Mouse (Mus musculus) cortical plate, adult 2 months (tissue): ENCODE results near the gene Arl16. TPM values are rescaled to one million over a fixed set of nuclear protein-coding genes. Genes with fewer than 3 reads are reported as not detected.
A peak's percentile ranks its signal among the peaks of the same experiment; 100 is the strongest.

Experiments
- H3K27ac ChIP-seq: fragments of 200-500 bp; 2 replicates; pipeline ENCODE4 v1.5.1; 2012; ENCODE audit warnings: low read length, control low read depth, inconsistent platforms; ENCODE audit not compliant: insufficient read depth
- H3K4me1 ChIP-seq: fragments of 200-500 bp; 2 replicates; pipeline ENCODE4 v1.6.1; 2011; ENCODE audit warnings: low read length; ENCODE audit not compliant: control insufficient read depth, insufficient read depth
- H3K4me3 ChIP-seq: fragments of 200-500 bp; 2 replicates; pipeline ENCODE4 v1.5.1; 2011; ENCODE audit warnings: mild to moderate bottlenecking, low read length, control low read depth; ENCODE audit not compliant: insufficient read depth
- CTCF ChIP-seq: fragments of 200-500 bp; IDR thresholded peaks from 2 replicates; pipeline ENCODE4 v1.5.1; 2011; ENCODE audit warnings: mild to moderate bottlenecking, control low read depth, low read length; ENCODE audit not compliant: insufficient read depth; ENCODE audit errors: extremely low read depth
- POLR2A ChIP-seq: fragments of 200-500 bp; IDR thresholded peaks from 2 replicates; pipeline ENCODE4 v1.6.1; 2011; ENCODE audit warnings: mild to moderate bottlenecking, low read length, control low read depth; ENCODE audit not compliant: insufficient read depth; ENCODE audit errors: extremely low read depth
- polyA plus RNA-seq: library from polyadenylated mRNA; depleted of rRNA; stranded (reverse); fragments of >200 nt; gene quantifications from 2 replicates; pipeline ENCODE4 v1.2.3, GENCODE M21; 2012

Gene Arl16
- polyA plus RNA-seq, 1 experiment, result 46.0 TPM

DNA sequence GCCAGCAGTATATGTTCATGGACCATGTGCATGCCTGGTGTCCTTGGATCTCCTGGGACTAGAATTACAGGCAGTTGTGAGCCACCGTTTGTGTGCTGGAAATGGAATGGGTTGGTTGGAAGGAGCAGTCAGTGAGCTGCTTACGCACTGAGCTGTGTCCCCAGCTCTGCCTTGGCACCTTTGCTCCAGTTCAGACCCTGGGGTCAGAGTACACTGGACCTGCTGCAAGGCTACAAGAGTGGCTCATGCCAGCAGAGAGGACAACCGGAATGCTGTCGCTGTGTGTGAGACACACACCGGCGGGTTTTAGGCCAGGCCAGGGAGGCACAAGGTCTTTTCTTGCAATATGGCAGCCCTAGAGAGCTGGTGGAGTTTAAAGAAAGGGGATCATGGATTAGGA is 4.6 kb upstream of the Arl16 start:
- H3K4me3 ChIP-seq, result no peak overlapping the region
- H3K27ac ChIP-seq, result no peak overlapping the region
- peaks cover 2% of the 10 kb centered on the region; the same call in 1 of the 2 replicates for H3K4me1 ChIP-seq
- TF ChIP-seq POLR2A (no peak), CTCF (no peak)

DNA sequence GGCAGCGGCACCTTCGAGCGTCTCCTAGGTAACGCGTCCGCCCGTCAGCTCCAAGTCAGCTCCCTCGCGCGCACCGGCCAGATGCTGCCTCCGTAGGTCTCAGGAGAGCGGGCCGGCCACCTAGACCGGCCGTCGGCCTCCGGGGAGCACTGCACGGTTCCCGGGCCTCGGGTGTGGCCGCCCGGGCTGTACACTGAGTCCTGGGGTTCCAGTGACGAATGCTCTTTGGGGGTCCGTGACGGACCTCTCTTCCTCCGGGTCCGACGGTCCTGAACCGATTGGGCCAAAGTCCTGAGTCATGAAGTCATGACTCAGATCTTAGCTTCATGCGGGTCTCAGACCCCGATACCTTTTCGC is 307 bp upstream of the Arl16 start:
- Histone ChIP-seq H3K27ac (no peak overlapping the region), H3K4me1 (peaks cover 2% of the 10 kb centered on the region; the same call in 1 of the 2 replicates), H3K4me3 (peak overlapping the region; percentile 74)
- TF ChIP-seq CTCF (no peak), POLR2A (no peak)

DNA sequence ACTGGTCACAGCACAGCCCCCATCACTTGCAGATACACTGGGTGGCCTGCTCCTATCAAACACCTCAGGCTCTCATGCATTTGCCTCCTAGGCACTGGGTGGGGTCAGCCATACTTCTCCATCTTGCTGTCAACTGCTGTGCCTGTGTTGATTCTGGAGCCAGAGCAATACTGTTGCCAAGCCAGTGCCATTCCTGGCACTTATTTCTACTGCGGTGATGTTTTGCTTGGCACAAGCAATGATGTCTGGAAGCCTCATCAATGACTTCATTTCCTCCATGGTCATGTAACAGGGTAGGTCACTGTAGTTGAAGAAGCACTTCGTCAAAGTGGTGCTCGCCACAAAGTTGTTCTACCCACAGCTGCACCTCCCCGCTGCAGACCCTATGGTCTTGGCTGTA is 1.9 kb downstream of the Arl16 start:
- H3K27ac ChIP-seq, result no peak overlapping the region
- peaks cover 2% of the 10 kb centered on the region; the same call in 1 of the 2 replicates for H3K4me1 ChIP-seq
- no peak overlapping the region for H3K4me3 ChIP-seq
- TF ChIP-seq POLR2A, result no peak

DNA sequence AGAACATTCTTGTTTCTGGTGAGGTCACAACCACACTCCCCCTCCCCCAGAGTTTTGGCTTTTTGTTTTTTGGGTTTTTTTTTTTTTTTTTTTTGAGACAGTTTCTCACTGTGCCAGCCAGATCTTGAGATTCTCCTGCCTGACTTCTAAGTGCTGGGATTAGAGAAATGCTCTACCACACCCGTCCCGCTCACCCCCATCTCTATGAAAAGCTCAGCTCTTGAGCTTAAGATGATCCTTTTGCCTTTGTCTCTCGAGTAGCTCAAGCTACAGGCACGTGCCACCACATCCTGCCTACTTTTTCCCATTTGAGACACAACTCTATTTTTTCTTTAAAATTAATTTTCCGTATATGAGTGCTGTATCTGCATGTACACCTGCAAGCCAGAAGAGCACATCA is 3.0 kb downstream of the Arl16 start:
- no peak overlapping the region for H3K4me3 ChIP-seq
- H3K27ac ChIP-seq, result no peak overlapping the region
- no peak for TF ChIP-seq POLR2A
- TF ChIP-seq CTCF, result no peak
- peaks cover 2% of the 10 kb centered on the region; the same call in 1 of the 2 replicates for H3K4me1 ChIP-seq

- TF ChIP-seq POLR2A (no peak), CTCF (no peak)
- no peak overlapping the region for H3K27ac ChIP-seq
- H3K4me1 ChIP-seq, result peaks cover 3% of the 10 kb centered on the region; the same call in 1 of the 2 replicates
- no peak overlapping the region for H3K4me3 ChIP-seq
These were observed 3.9 kb downstream of the Arl16 start for GRCm38 (mm10) chr11:120463536-120463935.

DNA sequence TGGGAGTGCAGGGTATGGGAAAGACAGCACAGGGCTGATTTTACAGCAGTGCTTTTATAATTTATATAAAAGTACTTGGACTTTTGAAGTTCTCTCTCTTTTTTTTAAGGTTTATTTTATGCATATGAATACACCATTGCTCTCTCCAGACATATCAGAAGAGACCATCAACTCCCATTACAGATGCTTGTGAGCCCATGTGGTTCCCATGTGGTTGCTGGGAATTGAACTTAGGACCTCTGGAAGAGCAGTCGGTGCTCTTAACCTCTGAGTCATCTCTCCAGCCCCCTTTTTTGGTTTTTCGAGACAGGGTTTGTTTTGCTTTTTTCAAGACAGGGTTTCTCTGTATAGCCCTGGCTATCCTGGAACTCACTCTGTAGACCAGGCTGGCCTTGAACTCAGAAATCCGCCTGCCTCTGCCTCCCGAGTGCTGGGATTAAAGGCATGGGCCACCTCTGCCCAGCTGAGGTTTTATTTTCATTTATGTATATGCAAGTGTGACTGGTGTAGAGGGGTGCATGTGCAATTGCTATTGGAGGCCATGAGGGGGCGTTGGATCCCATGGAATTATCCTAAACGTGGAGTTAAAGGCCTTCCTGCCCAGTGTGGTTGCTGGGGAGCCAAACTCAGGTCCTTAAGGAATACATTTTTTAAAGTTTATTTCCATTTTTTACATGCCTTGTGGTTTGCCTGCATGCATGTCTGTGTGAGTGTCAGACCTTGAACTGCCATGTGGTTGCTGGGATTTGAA is 8.4 kb downstream of the Arl16 start:
- Histone ChIP-seq H3K4me3 (peak overlapping the region; percentile 98), H3K27ac (no peak overlapping the region), H3K4me1 (peaks cover 1% of the 10 kb centered on the region; the same call in 1 of the 2 replicates)
- TF ChIP-seq POLR2A (no peak), CTCF (0 out of 2 replicates have a peak, but pooled peaks have one; percentile 9)

- H3K4me3 ChIP-seq, result peak within 1 kb of the TSS; percentile 98
- H3K4me1 ChIP-seq, result peaks cover 1% of the 10 kb centered on the region; the same call in 1 of the 2 replicates
- TF ChIP-seq POLR2A, result peak; percentile 87
- no peak for TF ChIP-seq CTCF
- H3K27ac ChIP-seq, result peak within 1 kb of the TSS; percentile 87
These were observed 9.3 kb downstream of the Arl16 start, which contains the start of the genes Oxld1 and Ccdc137 for GRCm38 (mm10) chr11:120457772-120458751. TSS of gene Oxld1 (minus strand) at chr11:120458068. TSS of gene Ccdc137 (plus strand) at chr11:120458115.

DNA sequence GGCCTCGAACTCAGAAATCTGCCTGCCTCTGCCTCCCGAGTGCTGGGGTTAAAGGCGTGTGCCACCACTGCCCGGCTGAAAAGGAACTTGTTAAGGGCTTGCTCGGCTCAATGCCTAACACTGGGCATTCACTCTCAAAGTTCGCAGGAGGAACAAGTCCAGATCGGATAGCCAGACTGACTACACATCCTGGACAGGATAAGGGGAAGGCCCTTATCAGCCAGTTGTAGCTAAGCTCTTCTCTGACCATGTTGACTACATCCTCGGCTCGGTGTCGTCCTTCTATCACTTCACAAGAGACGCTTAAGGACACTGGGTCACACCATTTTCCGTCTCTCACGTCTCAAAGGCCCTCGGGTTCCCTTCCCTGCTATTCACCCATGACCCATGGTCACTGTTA is 10.0 kb downstream of the Arl16 start:
- peak overlapping the region; percentile 87 for H3K27ac ChIP-seq
- peak overlapping the region; percentile 98 for H3K4me3 ChIP-seq
- TF ChIP-seq POLR2A, result no peak
- TF ChIP-seq CTCF, result no peak
- peaks cover 1% of the 10 kb centered on the region; the same call in 1 of the 2 replicates for H3K4me1 ChIP-seq

DNA sequence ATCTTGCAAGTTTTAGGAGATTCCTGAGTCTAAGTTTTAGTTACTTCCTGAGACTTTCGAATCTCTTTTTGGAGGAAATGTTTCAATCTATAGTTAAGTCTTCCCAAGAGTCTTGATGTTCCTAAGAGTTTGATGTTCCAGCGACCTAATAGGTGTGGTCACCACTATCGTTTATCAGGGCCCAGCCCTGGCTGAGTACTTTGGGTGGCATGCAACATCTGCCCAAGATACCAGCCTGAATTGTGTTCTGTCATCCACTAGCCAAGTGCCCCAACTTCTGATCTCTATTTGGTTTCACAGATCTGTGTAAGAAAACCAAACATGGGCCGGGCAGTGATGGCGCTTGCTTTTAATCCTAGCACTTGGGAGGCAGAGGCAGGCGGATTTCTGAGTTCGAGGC is 12.0 kb downstream of the Arl16 start:
- Histone ChIP-seq H3K27ac (no peak overlapping the region), H3K4me3 (no peak overlapping the region), H3K4me1 (peaks cover 1% of the 10 kb centered on the region; the same call in 1 of the 2 replicates)
- TF ChIP-seq CTCF (no peak), POLR2A (no peak)

DNA sequence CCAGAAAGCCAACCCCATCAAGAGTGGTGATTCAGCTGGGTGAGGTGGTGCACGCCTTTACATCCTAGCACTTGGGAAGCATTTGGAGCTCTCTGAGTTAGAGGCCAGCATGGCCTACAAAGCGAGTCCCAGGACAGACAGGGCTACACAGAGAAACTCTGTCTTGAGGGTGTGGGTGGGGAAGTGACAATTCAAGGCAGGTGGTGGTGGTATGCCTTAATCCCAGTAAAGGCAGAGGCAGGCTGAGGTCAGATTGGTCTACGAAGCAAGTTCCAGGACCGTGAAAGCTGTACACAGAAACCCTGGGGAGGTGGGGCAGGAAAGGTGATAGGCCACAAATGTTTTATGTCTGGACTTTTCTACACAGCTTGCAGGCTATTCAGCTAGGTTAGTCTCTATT is 12.4 kb downstream of the Arl16 start:
- H3K27ac ChIP-seq, result no peak overlapping the region
- TF ChIP-seq POLR2A (no peak), CTCF (no peak)
- no peak overlapping the region for H3K4me3 ChIP-seq
- H3K4me1 ChIP-seq, result peaks cover 1% of the 10 kb centered on the region; the same call in 1 of the 2 replicates

GRCm38 (mm10) chr11:120453306-120453705 is 14.1 kb downstream of the Arl16 start, which contains the start of gene Pde6g:
TSS of gene Pde6g (minus strand) at chr11:120453500.
- TF ChIP-seq POLR2A (no peak), CTCF (no peak)
- Histone ChIP-seq H3K4me3 (no peak within 1 kb of the TSS), H3K4me1 (no peaks in the 10 kb centered on the region; the same call in 1 of the 2 replicates), H3K27ac (no peak within 1 kb of the TSS)
